Mouse (Mus musculus) ES-E14 (cell line): Measurements from ENCODE around the gene Pde4d. TPM values are rescaled to one million over a fixed set of nuclear protein-coding genes. Genes with fewer than 3 reads are reported as not detected.

Experiments
- DNase-seq: peaks from one replicate; pipeline ENCODE4 v3.0.0-alpha.2; 2013; ENCODE audit warnings: low read depth, low spot score
- H3K27ac ChIP-seq: 2 replicates; pipeline ENCODE4 v1.5.1; 2012; ENCODE audit warnings: low read depth, mild to moderate bottlenecking, low read length, moderate library complexity, mixed read lengths; ENCODE audit not compliant: poor library complexity, insufficient read depth, severe bottlenecking
- H3K36me3 ChIP-seq: 2 replicates; pipeline ENCODE4 v1.6.1; 2012; ENCODE audit warnings: mild to moderate bottlenecking, low read length, moderate library complexity, mixed read lengths; ENCODE audit not compliant: control insufficient read depth, poor library complexity, insufficient read depth, severe bottlenecking
- H3K4me1 ChIP-seq, 2 experiments: fragments of 150-350 bp in 1 of 2; sonication (generic) in 1 of 2; 2 replicates each; pipeline ENCODE4 v1.6.1; 2012; ENCODE audit warnings: low read length in 2 of 2, mild to moderate bottlenecking in 1 of 2, mixed read lengths in 1 of 2; ENCODE audit not compliant: control insufficient read depth in 2 of 2, insufficient read depth in 2 of 2, poor library complexity in 1 of 2
- H3K4me3 ChIP-seq, 2 experiments: fragments of 150-350 bp in 1 of 2; sonication (generic) in 1 of 2; 2 replicates each; pipeline ENCODE4 v1.5.1; 2012; ENCODE audit warnings: low read length in 2 of 2, low read depth in 1 of 2, mild to moderate bottlenecking in 1 of 2, mixed read lengths in 1 of 2; ENCODE audit not compliant: insufficient read depth in 1 of 2, poor library complexity in 1 of 2, severe bottlenecking in 1 of 2
- H3K9ac ChIP-seq: 2 replicates; pipeline ENCODE4 v1.6.1; 2012; ENCODE audit warnings: low read depth, mild to moderate bottlenecking, low read length, mixed read lengths; ENCODE audit not compliant: poor library complexity, insufficient read depth, severe bottlenecking
- H3K9me3 ChIP-seq: fragments of 150-350 bp; sonication (generic); 2 replicates; pipeline ENCODE4 v1.6.1; 2012; ENCODE audit warnings: low read depth, mild to moderate bottlenecking, low read length; ENCODE audit not compliant: control insufficient read depth, insufficient read depth
- CHD2 ChIP-seq: IDR thresholded peaks from 2 replicates; pipeline ENCODE4 v1.6.1; 2014; ENCODE audit warnings: mild to moderate bottlenecking, low read depth, low read length, inconsistent platforms
- HCFC1 ChIP-seq: IDR thresholded peaks from 2 replicates; pipeline ENCODE4 v1.6.1; 2012; ENCODE audit warnings: low read length, inconsistent platforms, borderline replicate concordance; ENCODE audit not compliant: insufficient read depth
- MAFK ChIP-seq: IDR thresholded peaks from 2 replicates; pipeline ENCODE4 v1.6.1; 2014; ENCODE audit warnings: mild to moderate bottlenecking, low read depth, low read length, inconsistent platforms; ENCODE audit not compliant: insufficient read depth
- ZC3H11A ChIP-seq: IDR thresholded peaks from 2 replicates; pipeline ENCODE4 v1.6.1; 2012; ENCODE audit warnings: low read depth, mild to moderate bottlenecking, inconsistent platforms, low read length, borderline replicate concordance
- ZNF384 ChIP-seq: IDR thresholded peaks from 2 replicates; pipeline ENCODE4 v1.6.1; 2012; ENCODE audit warnings: low read depth, low read length, inconsistent platforms
- in situ Hi-C, 2 experiments: fragments of 600-800 bp; cut with MboI; formaldehyde crosslinking; loops; one replicate each; pipeline ENCODE4 v1.15.1; 2025; ENCODE audit warnings: low sequenced_read_pairs in 2 of 2, inconsistent platforms in 1 of 2; ENCODE audit not compliant: unreplicated experiment in 2 of 2
- total RNA-seq: library from RNA; depleted of rRNA; stranded (reverse); fragments of 300-350 nt; gene quantifications from 2 replicates; pipeline ENCODE4 v1.2.3, GENCODE M21; 2012

The Pde4d gene
- total RNA-seq, 1 experiment, result 10.4 TPM

DNA sequence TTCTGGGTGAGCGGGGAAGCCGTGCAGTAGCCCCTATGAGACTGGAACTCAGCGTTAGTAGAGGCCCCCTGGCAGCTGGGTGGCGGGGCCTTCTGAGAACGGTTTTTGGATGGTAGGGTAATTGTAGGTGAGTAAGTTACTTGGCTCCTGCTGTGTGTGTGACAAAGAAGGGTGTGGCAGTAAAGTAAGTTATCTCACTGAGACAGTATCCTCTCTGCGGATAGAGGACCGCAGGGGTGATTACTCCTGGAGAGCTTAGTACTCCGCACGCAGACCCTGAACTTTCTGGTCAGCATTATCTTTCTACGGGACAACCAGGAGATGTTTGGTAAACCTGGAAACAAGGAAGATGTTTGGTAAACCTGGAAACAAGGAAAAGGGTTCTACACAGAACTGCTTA is 1233.3 kb downstream of the Pde4d start:
- no peaks in the 10 kb centered on the region for H3K9me3 ChIP-seq
- H3K27ac ChIP-seq, result no peak overlapping the region
- H3K9ac ChIP-seq, result no peak overlapping the region; the same call in 1 of the 2 replicates
- in situ Hi-C loops, result no loop called here
- peak; percentile 42 for DNase-seq
- H3K4me1 ChIP-seq, result peaks cover 8 to 11% of the 10 kb centered on the region in 2 experiments
- no peak for TF ChIP-seq CHD2
- no peak for TF ChIP-seq ZC3H11A
- TF ChIP-seq HCFC1, result no peak
- no peak for TF ChIP-seq ZNF384
- no peak for TF ChIP-seq MAFK
- no peak overlapping the region for H3K4me3 ChIP-seq
- H3K36me3 ChIP-seq, result no peaks in the 10 kb centered on the region

DNA sequence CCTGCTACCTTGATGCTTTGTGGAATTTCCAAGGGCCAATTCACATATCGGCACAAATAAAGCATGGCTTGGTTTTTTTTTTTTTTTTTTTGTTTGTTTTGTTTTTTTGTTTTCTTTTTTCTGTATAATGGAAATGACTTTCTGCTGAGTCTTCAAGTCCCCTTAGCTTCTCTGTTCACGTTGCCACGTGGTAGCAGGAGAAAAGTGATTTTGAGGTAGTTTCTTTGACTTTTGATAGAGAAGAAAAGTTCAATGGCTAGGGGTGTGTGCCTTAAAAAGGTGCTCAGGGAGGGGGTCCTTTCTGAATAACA is 1235.2 kb downstream of the Pde4d start:
- no peaks in the 10 kb centered on the region for H3K36me3 ChIP-seq
- H3K27ac ChIP-seq, result no peak overlapping the region
- TF ChIP-seq MAFK (peak; percentile 5; the same call in 1 of the 2 replicates), ZC3H11A (no peak)
- peak overlapping the region in 1 of 2 experiments; percentile 40; a peak in 1 of 4 replicates for H3K4me3 ChIP-seq
- no peak overlapping the region for H3K9ac ChIP-seq
- in situ Hi-C loops, result no loop called here
- no peak for DNase-seq
- peaks cover 8 to 9% of the 10 kb centered on the region in 2 experiments for H3K4me1 ChIP-seq
- no peaks in the 10 kb centered on the region for H3K9me3 ChIP-seq

GRCm38 (mm10) chr13:109685296-109686115 is 1235.8 kb downstream of the Pde4d start:
- H3K36me3 ChIP-seq, result no peaks in the 10 kb centered on the region
- peak overlapping the region; percentile 71 to 87 for H3K4me3 ChIP-seq
- H3K9me3 ChIP-seq, result no peaks in the 10 kb centered on the region
- H3K4me1 ChIP-seq, result peaks cover 8 to 9% of the 10 kb centered on the region in 2 experiments
- H3K27ac ChIP-seq, result peak overlapping the region; percentile 61
- TF ChIP-seq HCFC1 (no peak), ZNF384 (peak; percentile 98), CHD2 (peak; percentile 37; the same call in 1 of the 2 replicates)
- peak overlapping the region; percentile 57 for H3K9ac ChIP-seq
- in situ Hi-C loops, result no loop called here
- peak; percentile 67 for DNase-seq

DNA sequence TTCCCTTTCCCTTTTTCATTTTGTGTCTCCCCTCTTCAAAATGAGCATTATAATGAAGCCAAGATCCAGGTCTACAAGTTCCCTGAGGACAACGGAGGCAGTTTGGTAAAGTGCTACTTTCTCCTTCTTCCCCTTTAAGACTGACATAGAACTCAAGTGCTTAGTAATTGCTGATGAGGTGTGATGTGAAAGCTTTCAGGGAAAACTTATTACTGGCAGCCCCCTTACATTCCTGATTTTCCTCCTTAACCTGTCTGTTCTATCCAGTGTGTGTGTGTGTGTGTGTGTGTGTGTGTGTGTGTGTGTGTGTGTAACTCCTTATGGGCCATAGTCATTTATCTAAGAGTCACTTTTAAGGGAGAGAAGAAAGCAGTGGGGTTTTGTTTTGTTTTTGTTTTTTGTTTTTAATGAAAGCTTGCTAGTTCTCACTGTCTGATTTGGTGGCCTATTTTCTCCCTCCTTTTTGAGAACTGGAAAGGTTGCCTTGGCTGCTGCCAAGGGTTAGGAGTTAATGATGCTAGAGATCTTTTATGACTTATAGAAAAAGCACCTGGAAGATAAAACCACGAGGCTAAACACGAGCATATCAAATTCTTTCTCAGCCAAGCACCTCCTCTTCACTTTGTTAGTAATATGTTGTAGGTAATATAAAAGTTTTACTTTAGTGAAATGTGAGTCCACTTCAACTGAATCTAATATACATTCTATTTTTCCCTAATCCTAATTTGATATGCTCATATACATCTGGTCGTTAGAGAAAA is 1236.5 kb downstream of the Pde4d start:
- H3K4me3 ChIP-seq, result peak overlapping the region; percentile 71 to 87
- H3K9me3 ChIP-seq, result no peaks in the 10 kb centered on the region
- peaks cover 8 to 9% of the 10 kb centered on the region in 2 experiments for H3K4me1 ChIP-seq
- TF ChIP-seq ZC3H11A, result no peak
- TF ChIP-seq HCFC1, result no peak
- TF ChIP-seq MAFK, result no peak
- no peak for TF ChIP-seq ZNF384
- TF ChIP-seq CHD2, result no peak
- peak overlapping the region; percentile 57; the same call in 1 of the 2 replicates for H3K9ac ChIP-seq
- H3K36me3 ChIP-seq, result no peaks in the 10 kb centered on the region
- peak overlapping the region; percentile 61; the same call in 1 of the 2 replicates for H3K27ac ChIP-seq
- in situ Hi-C loops, result no loop called here
- no peak for DNase-seq
